Mouse (Mus musculus): ENCODE measurements around the gene Adprh.

- TF ChIP-seq POLR2A (IDR thresholded peaks at IDR 0.05; ENCODE audit: borderline replicate concordance, extremely low read depth, insufficient read depth, insufficient read length, poor library complexity, severe bottlenecking) (no peak), CTCF (IDR thresholded peaks at IDR 0.05; ENCODE audit: borderline replicate concordance, extremely low read depth, insufficient read depth, insufficient read length) (no peak)
Measured at GRCm38 (mm10) chr16:38406708-38407107, 45.8 kb downstream of the Adprh start.

All from brain, embryonic 14.5 days (tissue).